Mouse (Mus musculus): Measurements from ENCODE around the gene Supt3.

Supt3 gene

GRCm38 (mm10) chr17:44948321-44948720 lies 171.4 kb downstream of the Supt3 start:
- intact Hi-C loops (cut with DNase I): loop anchor here (5.0 kb wide), 1 partner anchor 69 kb away; no protein-coding TSS in a partner anchor

GRCm38 (mm10) chr17:44956671-44957070 lies 179.7 kb downstream of the Supt3 start:
- intact Hi-C loops (cut with DNase I): no loop called here

GRCm38 (mm10) chr17:44963051-44963798 lies 186.3 kb downstream of the Supt3 start:
- intact Hi-C loops (cut with DNase I): no loop called here

DNA sequence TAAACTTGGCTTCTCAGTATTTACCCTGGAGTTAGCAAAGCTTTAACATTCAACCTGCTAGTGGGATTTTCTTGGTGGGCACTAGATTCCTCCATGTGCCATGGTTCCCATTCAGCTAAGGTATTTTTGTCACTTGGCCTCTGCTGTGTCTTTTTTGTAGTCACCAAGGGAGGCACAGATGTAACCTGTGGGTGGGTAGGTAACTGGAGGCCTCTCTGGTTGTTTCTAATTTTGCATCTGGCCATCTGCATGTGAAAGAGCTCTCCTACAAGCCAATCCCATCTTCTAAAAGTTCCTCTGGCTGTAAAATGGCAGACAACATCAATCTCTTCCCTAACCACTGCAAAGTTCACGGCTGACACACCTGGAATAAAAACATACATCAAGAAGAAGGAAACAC lies 190.2 kb downstream of the Supt3 start:
- intact Hi-C loops (cut with DNase I): no loop called here

DNA sequence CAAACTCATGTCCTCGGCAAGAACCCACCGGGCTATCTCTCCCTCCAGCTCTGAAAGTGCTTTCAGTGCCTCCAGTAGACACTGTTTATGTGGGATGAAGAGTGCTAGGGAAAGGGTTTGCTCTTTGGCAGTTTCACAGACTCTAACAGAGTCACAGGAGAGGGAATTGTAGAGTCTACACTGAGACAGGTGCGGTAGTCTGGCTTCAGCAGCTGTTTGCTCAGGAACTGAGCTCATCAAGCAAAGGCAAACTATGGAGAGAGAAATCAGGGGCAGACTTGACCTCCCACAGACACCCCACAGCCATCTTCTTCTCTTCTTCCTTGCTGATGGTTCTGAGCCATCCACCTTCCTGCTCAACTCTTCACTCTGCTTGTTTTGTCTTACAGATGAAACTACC lies 193.3 kb downstream of the Supt3 start:
- intact Hi-C loops (cut with DNase I): no loop called here

DNA sequence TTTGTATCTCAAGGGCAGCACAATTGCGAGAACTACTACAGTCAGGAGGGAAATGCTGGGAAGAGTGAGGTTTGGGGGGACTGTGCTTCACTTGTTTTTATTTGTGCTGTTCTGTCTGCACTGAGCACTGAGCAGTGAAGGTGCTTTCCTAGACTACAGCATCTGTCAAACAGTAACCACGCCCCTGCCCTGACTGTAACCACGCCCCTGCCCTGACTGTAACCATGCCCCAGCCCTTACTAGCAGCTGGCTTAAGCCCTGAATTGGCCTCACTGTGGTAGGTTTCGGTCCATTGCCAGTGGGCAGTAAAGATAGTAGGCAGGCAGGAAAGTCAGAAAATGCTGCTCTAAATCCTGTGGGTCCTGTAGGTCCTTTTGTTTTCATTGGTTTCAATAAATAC lies 196.5 kb downstream of the Supt3 start:
- intact Hi-C loops (cut with DNase I): no loop called here

- intact Hi-C loops (cut with DNase I): no loop called here
Measured at GRCm38 (mm10) chr17:44977690-44978089, 200.7 kb downstream of the Supt3 start.

GRCm38 (mm10) chr17:44987964-44988363 lies 211.0 kb downstream of the Supt3 start:
- intact Hi-C loops (cut with DNase I): no loop called here

DNA sequence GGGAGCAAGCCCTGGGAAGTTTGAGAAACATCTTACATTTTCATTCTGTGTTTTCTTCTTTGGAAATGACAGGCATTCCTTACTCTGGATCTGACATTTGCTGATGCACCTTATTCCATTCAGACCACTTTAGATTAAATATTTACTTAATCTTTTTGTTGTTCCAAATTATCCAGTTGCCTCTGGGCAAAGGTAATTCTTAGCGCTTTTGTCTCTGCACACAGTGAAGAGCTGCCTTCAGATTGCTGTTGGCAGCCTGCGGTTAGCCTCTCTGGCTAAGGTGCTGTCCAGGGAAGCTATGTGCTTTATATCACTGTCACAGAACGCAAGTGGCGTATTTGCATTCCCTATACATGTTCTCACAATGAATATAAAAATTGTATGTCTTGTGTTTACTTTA lies 226.4 kb downstream of the Supt3 start:
- intact Hi-C loops (cut with DNase I): no loop called here

GRCm38 (mm10) chr17:45004477-45005170 lies 227.7 kb downstream of the Supt3 start:
- intact Hi-C loops (cut with DNase I): no loop called here

- intact Hi-C loops (cut with DNase I): no loop called here
Measured at GRCm38 (mm10) chr17:45007461-45007860, 230.5 kb downstream of the Supt3 start.

- intact Hi-C loops (cut with DNase I): no loop called here
Measured at GRCm38 (mm10) chr17:45008663-45009062, 231.7 kb downstream of the Supt3 start.

- intact Hi-C loops (cut with DNase I): no loop called here
Measured at GRCm38 (mm10) chr17:45010409-45010808, 233.5 kb downstream of the Supt3 start.

DNA sequence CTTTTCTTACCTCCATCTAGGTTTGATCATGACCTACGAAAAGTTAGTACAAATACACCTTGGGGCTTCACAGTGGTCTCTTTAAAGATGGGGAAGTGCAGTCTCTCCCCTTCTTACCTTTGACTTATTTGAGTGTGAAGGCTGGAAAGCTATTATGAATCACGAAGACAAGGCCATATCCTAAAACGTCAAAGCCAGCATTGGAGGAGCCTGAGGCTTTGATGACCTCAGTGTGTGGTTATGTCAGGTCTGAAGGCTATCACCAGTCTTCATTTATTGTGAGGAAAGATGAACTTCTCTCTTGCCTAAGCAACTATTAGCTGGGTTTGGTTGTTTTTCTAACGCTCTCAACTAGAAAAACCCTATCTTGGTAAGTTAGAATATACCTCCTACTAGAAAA lies 239.8 kb downstream of the Supt3 start:
- intact Hi-C loops (cut with DNase I): loop anchor here (5.0 kb wide), 1 partner anchor 69 kb away; no protein-coding TSS in a partner anchor

GRCm38 (mm10) chr17:45020155-45020930 lies 243.4 kb downstream of the Supt3 start:
- intact Hi-C loops (cut with DNase I): no loop called here

DNA sequence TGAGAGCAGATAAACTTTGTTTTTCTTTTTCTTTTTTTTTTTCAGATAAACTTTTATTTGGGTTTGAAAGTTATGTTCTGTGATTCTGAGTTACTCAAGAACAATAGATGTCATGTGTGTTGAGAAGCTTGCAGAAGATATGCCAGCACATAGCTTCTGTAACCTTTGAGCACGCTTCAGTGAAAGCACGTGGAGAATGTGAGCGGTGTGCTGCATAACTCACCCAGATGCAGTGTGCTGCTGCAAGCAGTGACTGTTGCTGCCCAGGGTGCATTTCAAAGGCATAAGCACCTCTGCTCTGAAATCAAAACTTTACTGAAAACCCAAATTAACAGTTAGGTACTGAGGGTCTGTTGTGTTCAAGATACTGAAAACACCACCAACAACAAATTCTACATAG lies 251.5 kb downstream of the Supt3 start:
- intact Hi-C loops (cut with DNase I): no loop called here

GRCm38 (mm10) chr17:45029106-45029505 lies 252.2 kb downstream of the Supt3 start:
- intact Hi-C loops (cut with DNase I): no loop called here

DNA sequence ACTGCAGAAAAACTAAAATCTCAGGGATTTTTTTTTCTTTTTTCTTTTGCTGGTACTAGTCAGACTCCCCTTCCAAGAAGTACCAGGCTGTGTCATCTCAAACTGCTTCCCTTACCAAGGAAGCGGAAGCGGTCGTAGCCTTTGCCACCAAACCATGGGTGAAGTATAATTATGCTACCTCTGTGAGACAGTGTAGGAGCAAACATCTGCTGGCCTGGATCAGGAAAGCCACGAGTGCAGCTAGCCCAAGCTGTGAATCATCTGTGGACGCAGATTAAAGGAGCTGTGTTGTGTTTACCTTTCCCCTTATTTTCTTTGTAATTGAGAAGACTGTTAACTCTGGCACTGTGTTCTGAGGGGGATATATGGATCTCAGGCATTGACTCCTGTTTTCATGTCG lies 255.3 kb downstream of the Supt3 start:
- intact Hi-C loops (cut with DNase I): no loop called here

DNA sequence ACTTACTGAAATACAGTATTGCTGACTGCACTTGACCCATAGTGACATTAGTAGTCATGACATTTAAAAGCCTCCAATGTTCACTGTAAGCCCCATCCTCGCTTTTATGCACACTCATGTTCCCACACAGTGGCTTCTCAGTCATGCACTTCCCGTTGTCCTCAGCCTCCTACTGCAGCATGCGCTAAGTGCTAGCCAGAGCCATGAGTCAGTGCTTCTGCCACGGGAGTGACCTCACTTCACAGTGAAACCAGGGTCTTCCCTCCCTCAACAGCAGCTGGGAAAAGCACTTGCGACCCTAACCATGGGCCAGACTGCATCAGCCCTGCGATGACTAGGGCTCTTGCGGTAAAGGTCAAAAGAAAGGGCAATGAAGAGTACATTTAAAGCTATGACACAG lies 256.7 kb downstream of the Supt3 start:
- intact Hi-C loops (cut with DNase I): no loop called here

- intact Hi-C loops (cut with DNase I): loop anchor here (10.0 kb wide), 2 partner anchors 296 to 586 kb away; no protein-coding TSS in a partner anchor
Measured at GRCm38 (mm10) chr17:45041084-45041483, 264.1 kb downstream of the Supt3 start.

- intact Hi-C loops (cut with DNase I): loop anchor here (10.0 kb wide), 2 partner anchors 301 to 591 kb away; no protein-coding TSS in a partner anchor
Measured at GRCm38 (mm10) chr17:45045804-45046203, 268.9 kb downstream of the Supt3 start.

DNA sequence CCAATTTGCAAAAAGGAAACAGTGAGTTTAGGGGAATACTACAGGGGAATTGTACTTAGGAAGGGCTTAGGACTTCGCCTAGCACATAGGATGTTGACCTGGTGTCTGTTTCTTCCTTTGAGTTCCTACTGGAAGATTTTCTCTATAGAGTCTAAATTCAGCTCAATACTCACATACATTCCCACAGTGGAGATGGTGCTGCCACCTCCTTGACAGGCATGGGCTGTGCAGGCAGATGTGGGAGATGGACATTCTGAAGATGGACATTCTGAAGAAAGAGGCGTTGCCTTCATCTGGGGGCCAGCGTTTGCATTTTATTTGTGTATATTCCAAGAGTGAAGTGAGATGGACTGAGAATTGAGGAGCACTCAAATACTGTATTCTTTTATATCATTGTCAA lies 269.6 kb downstream of the Supt3 start:
- intact Hi-C loops (cut with DNase I): loop anchor here (10.0 kb wide), 2 partner anchors 302 to 592 kb away; no protein-coding TSS in a partner anchor

All from adrenal gland (tissue).